Mouse (Mus musculus) layer of hippocampus, adult 11-12 months (tissue): ENCODE results near the gene Pygb.

Experiments used
- DNase-seq: peaks from one replicate; pipeline ENCODE4 v3.0.0; 2022; ENCODE audit warnings: low spot score

Pygb gene

DNA sequence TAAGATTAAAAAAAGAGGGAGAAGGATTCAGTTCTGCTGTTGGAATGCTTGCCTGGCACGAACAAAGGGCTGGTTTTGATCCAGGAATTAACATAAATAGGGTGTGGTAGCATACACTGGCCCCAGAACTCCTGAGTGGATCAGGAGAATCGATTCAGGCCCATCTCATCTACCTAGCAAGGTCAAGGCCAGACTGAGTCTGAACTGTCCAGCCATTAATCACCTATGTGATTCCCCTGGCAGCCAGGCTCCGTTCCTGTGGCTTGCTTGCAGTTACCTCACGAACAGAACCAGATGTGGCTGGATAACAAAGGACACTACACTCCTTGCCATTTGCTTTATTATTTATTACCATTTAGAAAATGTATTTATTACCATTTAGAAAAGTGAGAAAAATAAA is 6.8 kb downstream of the Pygb start:
- no peak for DNase-seq

- DNase-seq: no peak
Observed at GRCm38 (mm10) chr2:150798084-150798483, 11.5 kb downstream of the Pygb start.

DNA sequence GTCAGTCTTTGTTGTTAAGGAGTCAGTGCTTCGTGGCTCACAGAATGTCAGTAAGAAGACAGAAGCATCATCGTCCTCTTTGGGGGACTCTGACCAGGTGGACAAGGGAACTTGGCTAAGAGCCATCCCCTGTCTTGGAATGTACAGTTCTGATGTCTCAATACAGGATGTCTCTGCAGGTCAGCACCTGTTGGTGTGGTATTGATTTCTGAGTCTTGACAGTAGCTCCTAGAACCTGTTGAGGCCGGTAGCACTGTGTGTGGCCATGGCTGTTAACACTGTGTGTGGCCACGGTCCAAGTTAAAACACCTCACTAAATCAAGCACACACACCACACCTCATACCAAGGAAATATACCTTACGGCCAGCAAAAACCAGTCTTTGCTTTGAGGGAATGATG is 14.1 kb downstream of the Pygb start:
- no peak for DNase-seq

- peak; percentile 43 for DNase-seq
Observed at GRCm38 (mm10) chr2:150803035-150803434, 16.5 kb downstream of the Pygb start.

GRCm38 (mm10) chr2:150808381-150808780 is 21.8 kb downstream of the Pygb start:
- no peak for DNase-seq

DNA sequence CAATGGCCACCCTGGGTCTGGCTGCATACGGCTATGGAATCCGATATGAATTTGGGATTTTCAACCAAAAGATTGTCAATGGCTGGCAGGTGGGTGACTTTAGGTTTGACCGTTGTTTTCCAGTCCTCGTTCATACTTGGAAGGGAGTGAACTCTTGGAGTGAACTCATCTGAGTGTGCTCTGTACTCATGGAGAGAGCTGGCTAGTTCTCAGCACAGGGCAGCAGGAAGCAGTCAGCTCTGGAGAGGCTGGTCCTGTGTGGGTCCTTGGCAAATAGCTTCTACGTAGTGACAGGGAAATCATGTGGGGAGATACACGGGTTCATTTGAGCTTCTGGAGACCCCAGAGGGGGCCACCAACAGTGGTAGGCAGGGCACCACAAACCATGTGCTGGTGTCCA is 22.3 kb downstream of the Pygb start:
- DNase-seq: no peak

- DNase-seq: no peak
Observed at GRCm38 (mm10) chr2:150810603-150811002, 24.1 kb downstream of the Pygb start.

- DNase-seq: no peak
Observed at GRCm38 (mm10) chr2:150812816-150813215, 26.3 kb downstream of the Pygb start.

- no peak for DNase-seq
Observed at GRCm38 (mm10) chr2:150816676-150817402, 30.3 kb downstream of the Pygb start.

- no peak for DNase-seq
Observed at GRCm38 (mm10) chr2:150818742-150819141, 32.2 kb downstream of the Pygb start.

DNA sequence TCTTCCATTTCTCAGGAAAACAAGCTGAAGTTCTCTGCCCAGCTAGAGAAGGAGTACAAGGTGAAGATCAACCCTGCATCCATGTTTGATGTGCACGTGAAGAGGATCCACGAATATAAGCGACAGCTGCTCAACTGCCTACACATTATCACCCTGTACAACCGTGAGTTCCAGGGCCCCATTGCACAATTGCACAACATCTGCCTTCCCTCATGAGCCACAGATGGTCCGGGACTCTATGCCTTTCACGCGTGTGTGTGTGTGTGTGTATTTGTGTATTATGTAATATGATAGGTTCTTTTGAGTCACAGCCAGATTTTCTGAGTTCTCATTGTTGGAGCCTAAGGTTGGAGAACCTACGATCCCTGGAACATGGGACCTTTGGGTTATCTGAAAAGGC is 34.2 kb downstream of the Pygb start:
- DNase-seq: peak; percentile 71

GRCm38 (mm10) chr2:150822987-150823386 is 36.5 kb downstream of the Pygb start:
- DNase-seq: no peak

DNA sequence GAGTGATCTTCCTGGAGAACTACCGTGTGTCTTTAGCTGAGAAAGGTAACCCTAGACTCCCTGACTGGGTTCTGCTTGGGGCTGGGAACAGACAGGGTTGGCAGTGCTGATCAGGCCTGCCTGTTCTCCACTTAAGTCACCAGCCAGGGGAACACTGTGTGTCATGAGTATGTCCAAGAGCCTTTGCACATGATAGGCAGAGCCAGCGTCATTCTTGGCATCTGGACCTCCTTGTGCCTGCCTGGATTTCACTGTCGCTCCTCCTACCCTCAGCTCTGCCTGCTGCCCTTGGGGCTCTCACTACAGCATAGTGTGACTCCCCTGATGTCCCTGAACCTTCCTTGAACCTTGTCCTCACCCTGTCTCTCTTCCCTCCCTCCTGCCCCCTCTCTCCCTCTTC is 39.9 kb downstream of the Pygb start:
- DNase-seq: no peak

- no peak for DNase-seq
Observed at GRCm38 (mm10) chr2:150828164-150828563, 41.6 kb downstream of the Pygb start.

GRCm38 (mm10) chr2:150828654-150829053 is 42.1 kb downstream of the Pygb start:
- DNase-seq: no peak

DNA sequence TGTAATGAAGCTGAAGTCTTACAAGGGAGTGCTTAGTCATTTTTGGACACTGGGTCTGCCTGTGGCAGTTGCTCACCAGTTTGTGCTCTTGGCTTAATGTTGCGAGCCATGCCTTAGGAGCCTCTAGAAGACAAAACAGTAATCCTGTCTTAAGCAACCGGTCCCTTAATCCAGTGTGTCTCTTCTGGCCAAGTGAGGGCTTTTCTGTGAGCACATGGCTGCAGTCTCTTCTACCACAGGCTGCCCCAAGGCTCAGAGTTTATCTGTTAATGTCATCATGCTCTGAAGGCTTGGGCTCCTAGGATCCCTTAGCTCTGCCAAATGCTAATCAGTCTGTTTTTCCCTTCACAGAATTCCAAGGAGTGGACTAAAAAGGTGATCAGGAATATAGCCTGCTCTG is 43.5 kb downstream of the Pygb start:
- no peak for DNase-seq

GRCm38 (mm10) chr2:150830911-150831441 is 44.4 kb downstream of the Pygb start:
- no peak for DNase-seq

DNA sequence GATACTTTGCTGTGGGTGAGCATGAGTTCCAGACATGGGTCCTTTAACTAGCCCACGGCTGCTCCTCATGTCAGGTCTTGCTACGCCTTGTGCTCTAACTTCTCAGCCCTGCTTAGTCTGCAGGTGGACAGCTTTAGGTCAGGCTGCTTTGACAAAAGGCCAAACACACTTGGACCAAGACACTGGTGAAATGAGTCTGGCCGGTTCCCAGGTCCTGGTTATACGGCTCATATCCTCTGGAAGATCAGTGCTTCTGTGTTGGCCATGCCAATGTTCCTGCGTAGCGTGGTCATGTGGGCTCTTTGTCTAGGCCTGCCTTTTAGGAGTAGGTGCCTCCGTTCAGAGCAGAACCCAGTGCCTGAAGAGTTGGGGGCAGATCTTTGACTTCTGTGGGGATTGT is 45.5 kb downstream of the Pygb start:
- no peak for DNase-seq

DNA sequence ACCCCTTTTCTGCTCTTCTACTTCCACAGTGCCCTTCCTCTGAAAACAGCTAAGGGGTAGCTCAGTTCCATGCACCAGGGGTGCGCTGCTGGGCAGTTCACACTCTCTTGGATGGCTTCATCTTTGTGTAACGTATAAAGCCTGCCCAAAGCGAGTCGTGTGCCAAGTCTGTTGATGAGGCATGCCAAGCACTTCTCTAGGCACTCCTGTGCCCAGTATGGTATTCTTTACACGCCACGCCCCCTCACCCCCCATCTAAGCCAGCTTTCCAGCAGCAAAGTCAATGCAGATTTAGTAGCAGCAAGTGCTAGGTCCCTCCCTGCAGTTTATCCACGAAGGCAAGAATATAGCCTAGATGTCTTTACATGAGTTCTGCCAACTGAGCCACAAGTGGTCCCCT is 48.1 kb downstream of the Pygb start:
- no peak for DNase-seq

DNA sequence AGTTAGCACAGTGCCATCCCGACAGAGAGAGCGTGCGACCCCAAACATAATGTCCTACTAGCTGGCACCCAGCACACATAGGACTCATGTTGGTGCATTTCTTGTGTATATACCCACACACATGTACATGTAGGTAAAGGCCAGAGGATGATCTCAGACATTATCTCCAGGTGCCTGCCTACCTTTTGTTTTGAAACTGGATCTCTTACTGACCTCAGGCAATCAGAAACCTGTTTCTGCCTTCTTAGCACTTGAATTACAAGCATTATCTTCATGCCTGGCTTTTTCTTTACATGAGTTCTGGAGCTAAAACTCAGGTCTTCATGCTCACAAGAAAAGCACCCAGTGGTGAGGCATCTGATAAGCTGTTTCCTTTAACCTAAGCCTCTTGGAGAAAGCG is 49.4 kb downstream of the Pygb start:
- no peak for DNase-seq

DNA sequence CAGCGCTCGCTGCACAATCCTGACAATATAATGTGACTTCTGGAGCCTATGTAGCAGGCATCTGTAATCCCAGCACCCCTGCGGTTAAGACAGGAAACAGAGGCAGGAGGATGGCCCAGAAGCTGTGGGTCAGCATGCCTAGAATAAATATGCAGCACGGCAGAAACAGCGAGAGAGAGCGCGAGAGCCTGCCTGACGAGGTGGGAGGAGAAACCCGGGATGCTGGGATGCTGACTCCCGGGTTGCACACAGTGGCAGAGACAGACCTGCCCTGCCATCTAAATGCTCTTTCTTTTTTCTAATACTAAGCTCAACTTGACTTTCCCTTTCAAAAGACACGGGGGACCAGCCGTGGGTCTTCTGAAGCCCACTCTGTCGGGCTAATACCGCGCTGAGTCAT is 50.4 kb downstream of the Pygb start:
- DNase-seq: peak; percentile 53

DNA sequence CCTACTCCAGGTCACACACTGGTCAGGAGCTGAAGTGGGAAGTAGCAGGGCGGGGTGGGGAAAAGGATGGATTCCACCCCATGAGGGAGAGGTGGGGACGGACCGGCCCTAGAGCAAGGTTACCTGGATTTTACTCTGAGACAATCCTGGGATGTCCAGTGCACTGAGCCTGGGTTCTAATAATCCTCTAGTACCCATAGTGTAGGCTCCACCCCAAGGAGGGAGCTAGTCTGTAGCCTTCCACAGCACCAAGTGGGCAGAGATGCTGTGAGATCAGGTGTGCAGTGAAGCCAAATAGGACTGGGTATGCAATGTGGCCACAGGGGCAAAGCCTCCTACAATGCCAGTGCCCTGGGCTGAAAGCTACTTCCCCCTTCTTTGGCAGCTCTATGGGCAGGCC is 51.2 kb downstream of the Pygb start:
- no peak for DNase-seq

DNA sequence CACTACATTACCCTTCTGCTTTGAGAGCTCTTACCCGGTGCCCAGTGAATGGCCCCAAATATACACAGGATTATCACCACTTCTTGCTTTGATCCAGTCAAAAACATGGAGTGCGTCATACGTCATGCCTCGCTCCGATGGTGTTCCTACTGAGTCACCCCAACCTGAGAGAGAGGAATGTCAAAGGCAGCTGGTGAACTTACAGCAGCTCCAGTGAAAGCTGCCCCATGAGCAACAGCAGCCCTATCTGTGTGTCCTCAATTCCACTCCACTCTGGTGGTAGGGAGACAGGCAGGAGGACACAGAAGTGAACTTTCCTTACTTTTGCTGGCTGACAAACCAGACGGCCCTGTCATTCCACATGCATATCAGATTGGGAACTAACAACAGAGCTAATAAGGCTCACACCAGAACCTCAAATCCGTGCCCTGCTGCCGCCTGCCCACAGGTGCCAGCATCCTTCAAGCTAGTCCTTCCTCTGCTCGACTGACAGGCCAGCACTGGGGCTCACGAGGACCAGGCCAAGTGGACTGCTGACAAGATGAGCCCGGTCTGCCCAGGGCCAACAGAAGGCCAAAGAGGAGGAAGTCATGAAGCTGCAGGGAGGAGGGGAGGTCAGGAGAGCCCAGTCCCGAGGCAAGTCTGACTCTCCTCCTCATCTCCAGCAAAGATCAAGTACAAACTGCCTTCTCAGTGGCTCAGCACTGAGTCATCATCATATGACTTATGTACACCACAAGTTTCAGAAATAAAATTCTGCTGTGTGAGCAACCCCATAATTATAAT is 53.3 kb downstream of the Pygb start:
- no peak for DNase-seq
